Mouse (Mus musculus): ENCODE measurements around the gene Mrs2.
A peak's percentile ranks its signal among the peaks of the same experiment; 100 is the strongest.

Gene Mrs2

DNA sequence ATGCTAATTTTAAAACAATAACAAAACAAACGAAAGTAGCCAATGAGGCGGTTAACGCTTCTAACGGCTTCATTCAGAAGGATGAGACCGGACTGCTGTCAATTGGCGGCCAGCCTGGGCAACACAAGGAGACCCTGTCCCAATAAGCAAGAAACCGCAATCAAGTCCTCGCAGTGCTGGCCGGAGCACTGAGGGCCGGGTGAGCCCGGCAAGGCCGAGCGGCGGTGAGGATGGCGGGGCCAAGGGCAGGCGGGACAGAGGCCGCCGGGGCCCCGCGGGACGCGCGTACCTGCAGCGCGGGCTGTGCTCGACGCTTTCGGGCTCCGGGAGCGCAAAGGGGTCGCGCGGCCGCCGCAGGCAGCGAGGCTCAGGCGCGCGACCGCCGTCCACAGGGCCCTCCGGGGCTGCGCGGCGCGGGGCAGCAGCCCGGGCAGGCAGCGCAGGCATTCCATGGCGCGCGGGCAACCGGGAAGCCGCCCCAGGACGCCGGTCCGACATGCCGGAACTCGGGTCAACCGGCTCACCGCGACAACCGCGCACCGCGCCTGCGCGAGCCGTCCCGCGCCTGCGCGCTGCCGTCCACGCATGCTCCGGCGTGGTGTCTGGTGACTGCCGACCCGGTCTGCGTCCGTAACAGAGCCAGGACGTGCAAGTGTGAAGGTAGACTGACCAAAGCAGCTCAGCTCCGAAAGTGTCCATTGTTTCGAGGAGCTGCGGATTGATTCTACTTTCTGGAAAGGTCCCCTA is at the start of gene Mrs2:
Gene Mrs2, minus strand, starts transcription at position 587 of the 747 bp plus-strand sequence.
- DNase-seq (ENCODE audit: low spot score): peak; percentile 85

DNA sequence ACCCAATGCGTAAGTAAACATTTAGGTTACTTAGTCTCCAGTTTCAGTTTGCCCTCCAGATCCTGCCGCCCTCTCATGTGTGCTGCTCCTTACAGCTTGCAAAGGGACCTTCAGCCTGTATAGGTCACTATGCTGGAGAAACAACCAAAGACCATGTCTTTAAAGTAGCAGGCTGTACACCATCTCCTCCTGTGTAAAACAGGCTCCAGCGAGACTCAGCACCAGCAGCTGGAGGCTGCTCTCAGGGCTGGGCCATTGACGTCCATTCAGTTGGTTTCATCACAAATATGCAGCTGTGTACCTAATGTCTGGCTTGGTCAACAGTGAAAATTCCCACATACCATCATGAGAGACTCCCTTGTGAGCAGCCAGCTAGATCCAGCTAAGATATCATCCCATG is 49.6 kb upstream of the Mrs2 start:
- no peak for DNase-seq (ENCODE audit: low spot score)

DNA sequence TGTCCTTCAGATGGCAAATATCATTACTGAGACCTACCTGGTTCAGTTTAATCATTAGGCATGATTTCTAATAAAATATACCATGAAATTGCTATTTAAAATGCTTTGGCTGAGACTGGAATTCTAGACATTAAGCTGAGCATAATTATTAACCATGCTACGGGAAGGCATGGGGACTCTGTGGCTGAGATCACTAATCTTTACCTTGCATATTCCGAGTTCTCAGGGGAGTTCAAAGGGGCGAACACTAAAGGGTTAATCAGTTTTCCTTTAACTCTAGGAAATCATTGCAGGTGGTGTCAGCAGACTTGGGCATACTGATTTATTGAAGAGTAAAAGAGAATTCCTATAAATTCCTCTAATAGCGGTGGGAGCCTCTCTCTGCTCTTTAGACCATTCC is 47.0 kb upstream of the Mrs2 start:
- DNase-seq (ENCODE audit: low spot score): no peak

DNA sequence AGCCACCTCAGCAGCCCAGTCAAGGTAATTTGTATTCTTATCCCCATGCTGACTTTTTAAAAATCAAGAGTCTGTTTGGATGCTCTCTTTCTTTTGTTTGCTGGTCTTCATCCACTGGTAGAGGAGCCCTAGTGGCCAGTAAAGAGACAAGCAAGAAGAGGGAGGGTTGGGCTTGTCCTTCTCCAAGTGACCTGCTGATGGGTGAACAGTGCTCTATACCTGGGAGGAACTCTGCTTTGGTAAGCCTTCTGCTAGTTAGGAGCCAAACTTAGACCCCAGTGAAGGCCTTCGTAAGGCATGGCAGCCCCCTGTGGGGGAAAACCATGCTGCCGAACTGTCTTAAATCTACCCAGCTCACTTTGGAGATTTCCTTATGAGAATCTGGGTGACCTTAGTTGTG is 46.5 kb upstream of the Mrs2 start:
- no peak for DNase-seq (ENCODE audit: low spot score)

DNA sequence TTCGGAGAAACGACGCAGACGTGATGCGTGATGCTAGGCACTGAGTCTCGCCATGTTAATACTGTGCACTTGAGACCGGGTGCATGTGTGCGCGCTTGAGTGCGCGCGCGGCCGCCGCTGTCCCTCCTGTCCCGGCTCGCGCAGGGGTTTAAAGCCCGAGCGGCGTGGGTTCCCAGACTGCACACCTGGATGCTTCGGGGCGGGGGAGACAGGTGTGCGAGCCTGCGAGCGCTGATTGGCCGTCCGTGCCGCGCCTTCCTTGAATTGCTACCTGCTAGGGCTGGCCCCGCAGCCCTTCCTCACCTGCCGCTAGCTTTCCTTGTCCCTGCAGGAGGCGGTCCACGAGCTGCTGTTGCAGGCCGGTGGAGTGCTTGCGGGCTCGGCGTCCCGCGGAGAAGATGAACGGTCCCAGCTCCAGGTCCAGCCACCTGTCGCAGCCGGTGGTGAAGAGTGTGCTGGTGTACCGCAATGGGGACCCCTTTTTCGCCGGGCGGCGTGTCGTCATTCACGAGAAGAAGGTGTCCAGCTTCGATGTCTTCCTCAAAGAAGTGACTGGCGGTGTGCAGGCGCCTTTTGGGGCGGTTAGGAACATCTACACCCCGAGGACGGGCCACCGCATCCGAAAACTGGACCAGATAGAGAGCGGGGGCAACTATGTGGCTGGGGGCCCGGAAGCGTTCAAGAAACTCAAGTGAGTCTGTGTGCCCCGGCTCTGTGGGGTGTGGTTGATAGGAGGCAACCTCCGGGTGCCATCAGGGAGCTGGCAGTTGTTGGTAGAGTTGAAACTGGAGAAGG is 35.9 kb upstream of the Mrs2 start, which contains the start of gene Dcdc2a:
Gene Dcdc2a, plus strand, starts transcription at position 132 of the 795 bp plus-strand sequence.
- DNase-seq (ENCODE audit: low spot score): no peak

DNA sequence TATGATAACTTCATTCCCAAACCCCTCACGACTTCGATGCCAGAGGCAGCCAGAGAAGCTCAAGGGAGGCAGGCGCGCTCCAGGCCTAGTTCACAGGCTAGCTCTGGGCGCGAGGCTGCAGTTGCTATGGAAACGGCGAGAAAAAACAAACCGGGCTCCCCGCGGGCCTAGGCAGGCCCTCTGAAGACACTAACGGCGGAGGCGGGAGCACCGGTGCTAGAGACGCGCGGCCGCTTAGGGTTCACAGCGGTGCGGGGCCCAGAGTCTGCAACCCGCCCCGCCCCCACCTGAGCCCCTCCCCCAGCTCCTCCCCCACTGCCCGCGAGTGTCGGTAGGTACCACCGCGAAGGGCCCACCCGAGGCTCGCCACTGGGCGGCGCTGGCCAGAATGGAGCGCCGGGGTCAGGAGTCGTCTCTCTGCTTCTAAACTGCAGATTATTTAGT is 35.0 kb upstream of the Mrs2 start:
- no peak for DNase-seq (ENCODE audit: low spot score)

DNA sequence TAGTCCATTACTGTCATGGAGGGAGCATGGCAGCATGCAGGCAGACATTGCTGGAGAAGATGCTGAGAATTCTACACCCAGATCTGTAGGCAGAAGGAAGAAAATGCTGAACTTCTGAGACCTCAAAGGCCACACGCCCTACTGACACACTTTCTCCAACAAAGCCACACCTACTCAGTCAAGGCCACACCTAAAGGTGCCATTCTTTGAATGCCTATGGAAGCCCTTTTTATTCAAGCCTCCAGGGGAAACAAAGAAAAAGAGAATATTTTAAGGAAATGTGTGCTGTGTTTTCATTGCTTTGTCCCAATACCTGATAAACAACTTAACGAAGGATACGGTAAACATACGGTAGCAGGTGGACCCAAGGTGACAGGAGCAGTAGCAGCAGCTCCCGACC is 32.5 kb upstream of the Mrs2 start:
- no peak for DNase-seq (ENCODE audit: low spot score)

DNA sequence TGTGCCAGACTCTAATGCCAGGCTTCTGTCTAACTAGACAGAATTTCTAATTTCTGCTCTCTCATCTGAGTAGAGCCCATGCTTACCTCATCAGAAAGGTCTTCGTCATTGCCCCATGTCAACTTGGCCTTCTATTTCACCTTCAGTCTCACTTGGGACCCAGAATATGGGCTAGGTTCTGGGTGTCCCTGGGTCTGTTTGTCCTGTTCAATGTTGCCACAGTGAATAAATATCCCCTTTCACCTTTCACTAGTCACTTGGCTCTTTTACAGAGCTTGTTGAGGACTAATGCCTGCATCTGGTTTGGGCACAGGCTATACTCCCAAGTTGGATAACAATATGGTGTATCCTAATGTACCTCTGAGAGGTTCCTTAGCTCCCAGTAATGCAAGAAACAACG is 19.3 kb upstream of the Mrs2 start:
- no peak for DNase-seq (ENCODE audit: low spot score)

DNA sequence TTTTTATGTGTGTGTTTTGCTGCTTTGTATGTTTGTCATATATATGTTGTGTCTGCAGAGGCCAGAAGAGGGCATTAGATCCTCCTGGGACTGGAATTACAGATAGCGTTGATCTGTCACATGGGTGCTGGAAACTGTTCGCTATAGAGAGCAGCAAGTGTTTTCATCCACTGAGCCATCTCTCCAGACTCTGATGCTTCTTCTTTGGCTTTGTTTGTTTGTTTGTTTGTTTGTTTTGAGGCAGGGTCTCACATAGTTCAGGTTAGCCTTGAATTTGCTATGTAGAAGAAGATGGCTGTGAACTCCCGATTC is 6.9 kb upstream of the Mrs2 start:
- DNase-seq (ENCODE audit: low spot score): no peak

DNA sequence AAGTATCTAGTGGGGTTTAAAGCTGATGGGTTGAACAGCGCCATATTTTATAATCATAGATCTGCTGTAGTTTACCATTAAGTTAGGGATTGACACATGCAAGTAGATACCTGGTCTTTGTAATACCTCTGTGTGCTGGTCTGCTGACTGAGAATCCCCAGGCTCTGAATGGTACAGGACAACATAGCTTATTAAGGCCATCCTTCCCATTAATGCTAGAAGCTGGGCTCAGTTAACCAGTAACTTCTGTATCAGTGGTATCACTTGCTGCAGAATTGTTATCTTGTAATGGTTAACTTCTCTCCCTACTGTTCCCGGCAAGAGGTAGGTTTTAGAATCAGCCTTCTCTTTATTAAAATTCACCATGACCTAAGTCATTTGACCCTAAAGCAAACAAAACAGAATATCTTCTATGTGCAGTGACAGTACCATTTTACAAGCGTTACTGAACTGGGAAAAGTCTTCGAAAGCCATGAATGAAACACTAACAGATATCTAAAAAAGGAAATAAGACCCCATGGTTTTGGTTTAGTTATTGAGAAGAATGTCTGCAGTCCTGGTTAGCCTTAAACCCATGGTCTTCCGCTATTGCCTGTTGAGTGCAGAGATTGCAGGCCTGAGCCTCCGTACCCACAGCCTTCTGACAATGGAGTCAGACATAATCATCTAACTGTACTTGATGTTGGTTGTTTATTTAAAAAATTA is 6.4 kb upstream of the Mrs2 start:
- no peak for DNase-seq (ENCODE audit: low spot score)

DNA sequence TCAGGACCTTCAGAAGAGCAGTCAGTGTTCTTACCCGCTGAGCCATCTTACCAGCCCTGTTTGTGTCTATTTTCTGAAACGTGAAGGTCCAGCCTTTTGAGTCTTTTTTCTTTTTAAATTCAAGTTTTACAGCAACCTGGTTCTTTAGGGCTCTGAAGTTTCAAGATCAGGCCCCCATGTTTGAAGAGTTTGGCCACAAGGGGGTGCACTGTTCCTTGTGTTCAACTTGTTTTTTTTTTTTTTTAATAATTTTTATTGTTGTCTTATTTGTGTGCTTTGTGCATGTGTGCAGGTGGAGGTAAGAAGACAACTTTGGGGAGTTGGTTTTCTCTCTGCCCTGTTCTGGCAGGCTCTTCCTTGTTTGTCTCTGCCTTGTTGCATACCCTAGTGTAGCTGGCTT is 4.5 kb upstream of the Mrs2 start:
- DNase-seq (ENCODE audit: low spot score): no peak

DNA sequence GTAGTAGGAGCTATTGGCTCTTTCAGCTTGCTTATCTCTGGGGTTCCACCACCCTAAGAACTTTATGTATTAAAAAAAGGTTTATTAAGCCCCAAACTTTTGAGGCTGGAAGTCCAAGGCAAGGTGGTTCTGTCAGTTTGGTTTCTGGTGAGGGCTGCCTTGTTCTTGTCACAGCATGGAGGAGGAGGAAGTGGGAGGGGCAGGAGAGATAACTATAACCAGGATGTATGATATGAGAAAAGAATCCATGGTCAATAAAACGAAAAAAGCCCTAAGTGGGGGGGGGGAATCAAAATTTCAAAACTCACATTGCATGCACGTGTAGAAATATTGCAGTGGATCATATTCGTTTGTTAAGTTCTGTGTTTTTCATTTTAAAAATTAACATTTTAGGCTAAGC is 3.0 kb upstream of the Mrs2 start:
- DNase-seq (ENCODE audit: low spot score): no peak

DNA sequence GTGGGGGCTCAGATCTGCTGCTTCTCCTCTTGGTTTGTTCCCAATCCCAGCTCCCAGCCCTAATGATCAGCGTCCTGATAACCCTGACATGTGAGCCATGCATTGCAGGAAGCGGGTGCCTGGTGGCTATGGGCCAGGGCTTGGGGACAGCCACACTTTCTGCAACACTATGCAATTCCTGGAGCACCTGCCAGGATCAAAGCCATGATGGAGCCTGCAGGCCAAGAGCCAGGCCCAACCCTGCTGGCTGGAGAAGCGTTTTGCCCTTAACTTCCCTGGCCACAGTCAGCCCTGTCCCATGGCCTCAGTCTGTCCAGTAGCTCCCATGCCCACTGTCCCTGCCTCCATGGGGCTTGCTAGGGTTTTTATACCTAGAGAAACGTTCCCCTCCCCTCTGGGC is 2.2 kb upstream of the Mrs2 start:
- DNase-seq (ENCODE audit: low spot score): no peak

DNA sequence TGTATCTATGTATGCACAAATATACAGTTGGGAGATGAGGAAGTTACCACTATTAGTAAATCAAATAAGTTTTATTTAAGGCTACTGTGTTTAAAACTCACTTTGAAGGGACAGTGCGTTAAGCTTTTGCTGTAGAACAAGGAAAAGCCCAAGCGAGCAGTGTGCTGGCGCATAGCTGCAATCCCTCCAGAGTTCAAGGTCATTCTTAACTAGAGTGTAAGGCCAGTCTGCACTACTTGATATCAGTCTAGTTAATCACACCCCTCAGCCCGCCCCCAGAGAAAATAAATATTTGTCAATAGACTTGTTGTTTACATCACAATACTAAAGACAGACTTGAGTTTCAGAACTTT is 337 bp upstream of the Mrs2 start:
- no peak for DNase-seq (ENCODE audit: low spot score)

DNA sequence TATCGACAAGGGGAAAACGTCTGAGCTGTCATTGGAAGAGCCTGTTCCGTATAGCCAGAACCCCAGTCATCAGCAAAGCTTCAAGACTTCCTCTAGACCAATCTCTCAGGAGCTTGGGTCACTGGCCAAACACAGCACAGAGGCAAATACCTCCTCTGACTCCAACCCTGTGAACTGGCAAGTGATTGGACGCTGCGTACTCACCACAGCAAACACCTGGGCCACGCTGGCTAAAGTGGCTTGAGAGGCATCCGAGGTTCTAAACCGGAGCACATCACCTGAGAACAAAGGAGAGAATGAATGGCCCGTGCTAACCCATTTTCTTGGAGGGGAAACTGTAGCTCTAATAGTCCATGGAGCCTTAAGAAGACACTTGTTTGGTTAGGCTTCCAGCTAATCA is 1.9 kb downstream of the Mrs2 start:
- no peak for DNase-seq (ENCODE audit: low spot score)

DNA sequence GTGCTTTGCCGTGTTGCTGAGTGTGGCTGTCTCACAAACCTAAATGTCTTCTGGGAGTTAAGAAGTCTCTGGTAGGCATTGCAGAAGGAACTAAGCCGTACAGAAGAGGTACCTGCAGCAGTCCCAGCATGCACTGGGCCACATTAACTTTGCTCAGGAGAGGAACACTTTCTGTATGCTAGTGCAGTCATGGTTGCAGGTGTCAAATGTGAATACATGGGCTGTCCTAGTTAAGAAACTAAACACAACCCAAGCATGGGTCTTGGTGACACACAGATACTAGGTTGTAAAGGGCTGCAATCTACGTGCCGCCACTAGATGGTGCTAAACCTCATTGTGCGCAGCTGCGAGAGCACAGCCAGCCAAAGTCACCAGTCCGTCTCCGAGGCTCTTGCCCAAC is 13.1 kb downstream of the Mrs2 start:
- peak; percentile 52 for DNase-seq (ENCODE audit: low spot score)

DNA sequence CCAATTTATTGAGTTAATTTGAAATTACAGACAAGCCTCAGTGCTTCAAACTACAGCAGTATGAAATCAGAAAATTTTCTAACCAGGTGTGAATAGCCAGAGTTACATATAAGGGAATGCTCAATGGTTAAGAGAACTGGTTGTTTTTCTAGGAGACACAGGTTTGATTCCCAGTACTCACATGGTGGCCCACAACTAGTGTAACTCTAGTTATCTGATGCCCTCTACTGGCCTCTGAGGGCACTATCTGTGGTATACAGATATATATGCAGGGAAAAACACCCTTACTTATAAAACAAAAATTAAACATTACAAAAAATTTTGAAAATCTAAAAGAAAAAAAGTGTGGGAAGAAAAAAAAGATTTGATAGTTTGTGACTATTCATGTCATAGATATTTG is 17.2 kb downstream of the Mrs2 start:
- no peak for DNase-seq (ENCODE audit: low spot score)

DNA sequence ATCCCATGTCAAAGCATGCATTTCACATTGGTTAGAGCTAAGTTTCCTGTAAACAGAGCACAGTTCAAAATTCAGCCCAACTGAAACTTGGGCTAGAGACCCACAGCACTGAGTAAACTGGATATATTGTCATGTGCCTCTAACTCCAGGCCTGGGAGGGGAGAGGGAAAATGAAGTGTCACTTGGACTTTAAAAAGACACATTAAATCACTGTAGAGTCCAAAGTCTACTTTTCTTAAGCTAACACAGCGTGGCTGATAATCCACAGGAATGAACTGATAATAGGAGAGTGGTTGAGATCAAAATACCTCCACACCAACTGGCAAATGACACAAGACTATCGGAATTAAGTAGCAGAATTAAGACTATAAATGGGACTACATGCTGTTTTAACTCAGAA is 20.6 kb downstream of the Mrs2 start:
- no peak for DNase-seq (ENCODE audit: low spot score)

DNA sequence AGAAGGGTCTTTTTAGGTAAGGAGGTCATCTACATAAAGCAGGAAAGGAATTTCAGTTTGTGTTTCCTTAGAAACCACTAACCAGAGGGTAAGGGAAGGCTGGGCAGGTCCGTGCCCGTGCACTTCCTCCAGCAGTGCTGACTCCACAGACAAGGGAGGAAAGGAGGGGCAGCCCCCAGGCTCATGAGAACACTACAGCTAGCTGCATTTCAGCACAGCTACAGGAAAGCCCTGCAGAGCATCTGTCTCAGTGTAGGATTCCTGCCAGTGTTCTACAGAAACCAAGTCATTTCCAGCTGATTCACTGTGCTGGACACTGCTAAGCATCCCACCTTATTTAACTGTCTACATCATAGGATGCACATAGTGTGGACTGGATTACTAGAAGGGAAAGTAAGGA is 27.0 kb downstream of the Mrs2 start:
- no peak for DNase-seq (ENCODE audit: low spot score)

DNA sequence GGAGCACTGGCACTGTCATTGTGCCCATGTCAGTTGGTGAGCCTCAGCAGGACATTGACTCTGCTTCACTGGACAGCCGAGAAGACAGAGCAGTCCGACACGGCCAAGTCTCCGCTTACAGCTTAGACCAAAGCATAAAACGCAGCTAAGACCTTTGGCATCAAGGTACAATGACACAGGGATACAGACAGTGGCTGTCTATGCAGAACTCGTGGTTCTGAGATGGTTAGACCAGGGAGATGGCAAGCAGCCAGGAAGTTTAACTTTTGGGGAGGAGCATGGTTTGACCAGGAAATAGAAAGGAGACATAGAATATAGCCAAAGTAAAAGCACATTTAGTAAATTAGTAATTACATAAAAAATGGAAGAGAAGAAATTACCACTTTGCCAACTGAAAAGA is 31.2 kb downstream of the Mrs2 start:
- DNase-seq (ENCODE audit: low spot score): no peak

DNA sequence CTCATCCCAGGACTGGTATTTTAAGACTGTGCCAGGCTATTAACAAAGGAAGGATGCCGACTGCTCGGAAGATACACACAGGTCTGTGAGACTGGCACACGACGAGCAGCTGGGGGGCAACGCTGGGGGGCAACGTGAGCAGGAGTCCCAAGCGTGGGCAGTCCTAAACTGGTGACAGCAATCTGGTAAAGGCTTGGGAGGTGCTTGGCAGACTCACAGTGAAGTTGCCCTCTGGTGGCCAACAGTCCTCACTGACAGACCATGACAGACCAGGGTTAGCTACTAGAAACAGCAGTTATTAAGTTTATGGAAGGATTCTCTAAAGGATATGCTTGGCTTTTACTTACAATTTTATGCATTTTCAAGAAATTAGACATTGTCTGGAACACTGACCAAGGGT is 31.8 kb downstream of the Mrs2 start:
- no peak for DNase-seq (ENCODE audit: low spot score)

DNA sequence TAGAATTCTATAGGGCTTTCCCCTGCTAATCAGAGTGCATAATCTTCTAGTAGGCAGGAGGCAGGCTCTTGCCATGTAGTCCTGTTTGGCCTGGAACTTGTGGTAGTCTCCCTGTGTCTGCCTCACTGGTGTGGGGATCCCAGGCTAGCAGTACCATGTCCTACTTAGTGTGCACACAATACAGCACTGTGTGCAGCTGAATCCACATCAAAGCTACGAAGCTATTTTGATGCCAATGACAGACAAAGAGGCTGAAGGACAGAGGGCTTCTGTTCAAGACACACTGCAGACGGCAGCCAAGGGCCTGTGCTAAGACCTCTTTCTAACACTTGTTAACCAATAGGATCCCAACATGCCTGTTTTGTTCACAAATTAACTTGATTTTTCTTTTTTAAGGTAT is 34.7 kb downstream of the Mrs2 start:
- no peak for DNase-seq (ENCODE audit: low spot score)

DNA sequence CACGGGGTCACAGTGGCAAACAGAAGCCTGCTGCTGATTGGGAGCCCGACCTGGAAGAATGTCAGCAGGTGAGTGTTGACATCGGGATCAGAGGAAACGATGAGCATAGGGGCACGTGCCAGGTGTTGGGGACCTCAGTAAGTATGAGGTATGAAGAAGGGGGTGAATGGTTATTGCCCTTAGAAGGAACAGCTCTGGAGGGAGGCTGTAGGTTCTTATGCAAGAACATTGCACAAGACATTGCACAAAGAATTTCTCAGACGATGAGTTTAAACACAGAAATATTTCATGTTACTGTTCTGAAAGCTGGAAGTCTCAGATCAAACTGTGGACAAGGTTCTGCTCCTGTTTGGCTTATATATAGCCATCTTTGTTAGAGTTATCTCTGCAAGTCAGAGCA is 39.1 kb downstream of the Mrs2 start:
- DNase-seq (ENCODE audit: low spot score): no peak
